Mouse (Mus musculus): ENCODE data around the gene Mrps6. TPM values are rescaled to one million over a fixed set of nuclear protein-coding genes. Genes with fewer than 3 reads are reported as not detected.

Mrps6 gene
- polyA plus RNA-seq, 1 experiment from 2014 or later, result 186 TPM

DNA sequence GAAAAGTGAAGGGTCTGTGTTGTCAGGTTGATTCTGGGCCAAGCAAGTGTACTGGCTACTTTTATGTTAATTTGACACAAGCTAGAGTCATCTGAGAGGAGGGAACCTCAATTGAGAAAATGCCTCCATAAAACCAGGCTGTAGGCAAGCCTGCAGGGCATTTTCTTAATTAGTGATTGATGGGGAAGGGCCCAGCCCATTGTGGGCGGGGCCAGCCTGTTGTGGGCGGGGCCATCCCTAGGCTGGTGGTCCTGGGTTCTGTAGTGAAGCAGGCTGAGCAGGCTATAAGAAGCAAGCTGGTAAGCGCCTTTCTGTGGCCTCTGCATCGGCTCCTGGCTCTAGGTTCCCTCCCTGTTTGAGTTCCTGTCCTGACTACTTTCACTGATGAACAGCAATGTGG is 69.2 kb downstream of the Mrps6 start:
- H3K4me3 ChIP-seq (ENCODE audit: low read depth, low read length), result no peak overlapping the region
- no peak overlapping the region for H3K9ac ChIP-seq (ENCODE audit: low read length)
- no peaks in the 10 kb centered on the region for H3K4me1 ChIP-seq (ENCODE audit: control insufficient read depth, insufficient read depth, low read length)
- ATAC-seq (no peak), DNase-seq (ENCODE audit: low spot score) (no peak)
- H3K9me3 ChIP-seq (replicated peaks; ENCODE audit: control insufficient read depth, low read length), result no peaks in the 10 kb centered on the region
- H3K4me2 ChIP-seq (ENCODE audit: low read length), result no peak overlapping the region
- H3K27me3 ChIP-seq (replicated peaks; ENCODE audit: control insufficient read depth, insufficient read depth, low read length), result no peaks in the 10 kb centered on the region
- H3K27ac ChIP-seq (ENCODE audit: low read depth, low read length), result no peak overlapping the region
- WGBS, result 60% methylated on average over 4 of the region's 4 CpGs
- no peaks in the 10 kb centered on the region for H3K36me3 ChIP-seq (ENCODE audit: control insufficient read depth, insufficient read depth, low read length)

DNA sequence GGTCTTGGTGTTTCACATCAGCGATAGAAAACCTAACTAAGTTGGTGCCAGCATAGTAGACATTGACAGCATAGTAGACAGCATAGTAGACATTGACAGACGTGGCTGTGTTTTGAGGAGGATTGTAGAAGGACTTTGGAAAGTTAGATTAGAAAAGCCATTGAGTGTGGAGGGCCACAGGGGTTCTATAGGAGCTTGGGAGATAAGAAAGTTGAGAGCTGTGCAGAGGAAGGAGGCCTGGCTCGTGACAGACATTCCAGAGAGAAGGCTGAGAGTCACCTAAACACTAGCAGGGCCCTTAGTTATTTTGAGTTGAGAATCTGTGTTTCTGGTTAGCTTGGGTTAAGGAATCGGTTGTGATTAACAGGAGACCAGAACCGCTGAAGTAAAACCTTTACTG is 69.6 kb downstream of the Mrps6 start:
- no peaks in the 10 kb centered on the region for H3K36me3 ChIP-seq (ENCODE audit: control insufficient read depth, insufficient read depth, low read length)
- H3K27ac ChIP-seq (ENCODE audit: low read depth, low read length), result no peak overlapping the region
- H3K9ac ChIP-seq (ENCODE audit: low read length), result no peak overlapping the region
- H3K4me2 ChIP-seq (ENCODE audit: low read length), result no peak overlapping the region
- H3K9me3 ChIP-seq (replicated peaks; ENCODE audit: control insufficient read depth, low read length), result no peaks in the 10 kb centered on the region
- no peaks in the 10 kb centered on the region for H3K27me3 ChIP-seq (replicated peaks; ENCODE audit: control insufficient read depth, insufficient read depth, low read length)
- H3K4me1 ChIP-seq (ENCODE audit: control insufficient read depth, insufficient read depth, low read length), result no peaks in the 10 kb centered on the region
- ATAC-seq (no peak), DNase-seq (ENCODE audit: low spot score) (no peak)
- 91% methylated on average over 5 of the region's 5 CpGs for WGBS
- H3K4me3 ChIP-seq (ENCODE audit: low read depth, low read length), result no peak overlapping the region

DNA sequence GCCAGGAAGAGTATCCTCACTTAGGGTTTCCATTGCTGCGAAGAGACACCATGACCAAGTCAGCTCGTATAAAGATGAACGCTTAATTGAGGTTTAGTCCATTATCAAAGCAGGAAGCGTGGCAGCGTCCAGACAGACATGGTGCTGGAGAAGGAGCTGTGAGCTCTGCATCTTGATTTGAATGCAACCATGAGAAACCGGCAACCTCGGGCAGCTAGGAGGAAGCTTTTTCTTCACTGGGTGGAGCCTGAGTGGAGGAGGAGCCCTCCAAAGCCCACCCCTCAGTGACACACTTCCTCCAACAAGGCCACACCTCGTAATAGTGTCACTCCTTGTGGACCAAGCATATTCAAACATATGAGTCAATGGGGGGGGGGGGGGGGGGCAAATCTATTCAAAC is 71.8 kb downstream of the Mrps6 start:
- Histone ChIP-seq H3K9ac (ENCODE audit: low read length) (no peak overlapping the region), H3K4me2 (ENCODE audit: low read length) (no peak overlapping the region), H3K27me3 (replicated peaks; ENCODE audit: control insufficient read depth, insufficient read depth, low read length) (no peaks in the 10 kb centered on the region), H3K4me1 (ENCODE audit: control insufficient read depth, insufficient read depth, low read length) (no peaks in the 10 kb centered on the region), H3K36me3 (ENCODE audit: control insufficient read depth, insufficient read depth, low read length) (no peaks in the 10 kb centered on the region), H3K9me3 (replicated peaks; ENCODE audit: control insufficient read depth, low read length) (no peaks in the 10 kb centered on the region), H3K4me3 (ENCODE audit: low read depth, low read length) (no peak overlapping the region), H3K27ac (ENCODE audit: low read depth, low read length) (no peak overlapping the region)
- no peak for DNase-seq (ENCODE audit: low spot score)
- WGBS, result 90% methylated on average over 8 of the region's 8 CpGs
- ATAC-seq, result no peak

DNA sequence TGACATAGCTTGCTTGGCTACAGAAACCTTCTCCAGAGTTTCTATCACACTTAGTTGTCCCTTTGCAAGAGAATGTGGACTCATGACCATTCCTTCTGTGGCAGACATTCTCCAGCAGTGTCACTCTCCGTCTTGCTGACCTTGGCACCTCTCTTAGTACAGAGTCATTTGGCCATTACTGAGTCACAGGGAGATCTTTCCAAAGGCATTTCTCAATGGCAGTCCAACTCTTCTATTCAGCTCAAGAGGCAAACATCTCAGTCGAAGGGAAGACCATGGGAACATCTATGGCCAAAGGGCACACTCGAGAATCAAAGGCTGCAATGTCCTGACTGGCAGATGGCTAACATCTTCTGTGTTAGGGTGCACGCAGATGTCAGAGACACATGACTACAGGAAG is 74.4 kb downstream of the Mrps6 start:
- ATAC-seq (no peak), DNase-seq (ENCODE audit: low spot score) (no peak)
- H3K27ac ChIP-seq (ENCODE audit: low read depth, low read length), result no peak overlapping the region
- H3K27me3 ChIP-seq (replicated peaks; ENCODE audit: control insufficient read depth, insufficient read depth, low read length), result no peaks in the 10 kb centered on the region
- H3K9me3 ChIP-seq (replicated peaks; ENCODE audit: control insufficient read depth, low read length), result no peaks in the 10 kb centered on the region
- 90% methylated on average over 4 of the region's 4 CpGs for whole genome bisulfite sequencing
- H3K4me3 ChIP-seq (ENCODE audit: low read depth, low read length), result no peak overlapping the region
- no peak overlapping the region for H3K9ac ChIP-seq (ENCODE audit: low read length)
- no peaks in the 10 kb centered on the region for H3K36me3 ChIP-seq (ENCODE audit: control insufficient read depth, insufficient read depth, low read length)
- H3K4me2 ChIP-seq (ENCODE audit: low read length), result no peak overlapping the region
- no peaks in the 10 kb centered on the region for H3K4me1 ChIP-seq (ENCODE audit: control insufficient read depth, insufficient read depth, low read length)

DNA sequence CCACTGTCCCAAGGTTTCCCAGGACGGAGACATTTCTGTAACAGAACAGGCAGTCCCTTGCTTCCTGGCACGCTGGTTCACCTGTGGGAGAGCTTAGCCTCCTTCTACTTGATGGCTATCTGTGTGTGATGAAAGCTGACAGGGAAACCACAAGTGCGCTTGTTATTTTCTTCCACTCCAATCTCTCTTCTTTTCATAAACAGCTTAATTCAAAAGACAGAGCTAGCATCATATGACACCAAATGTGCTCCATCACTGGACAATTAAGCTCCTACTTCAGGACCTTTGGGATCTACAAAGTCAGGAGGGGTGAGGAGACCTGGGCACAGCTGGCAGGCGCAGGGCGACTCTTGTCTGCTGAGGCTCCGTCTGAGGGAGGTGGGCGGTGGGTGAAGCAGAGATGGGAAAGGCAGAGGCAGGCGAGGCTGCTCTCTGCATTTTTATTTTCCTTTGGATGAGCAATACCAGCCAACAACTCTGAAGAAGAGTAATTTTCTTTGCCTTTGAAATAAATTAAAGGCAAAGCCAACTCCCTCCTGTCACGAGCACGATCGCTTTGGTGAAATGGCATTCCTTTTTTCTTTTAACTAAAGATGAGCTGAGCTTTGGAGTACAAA is 76.2 kb downstream of the Mrps6 start:
- Histone ChIP-seq H3K27me3 (replicated peaks; ENCODE audit: control insufficient read depth, insufficient read depth, low read length) (no peaks in the 10 kb centered on the region), H3K9me3 (replicated peaks; ENCODE audit: control insufficient read depth, low read length) (no peaks in the 10 kb centered on the region), H3K4me3 (ENCODE audit: low read depth, low read length) (no peak overlapping the region), H3K27ac (ENCODE audit: low read depth, low read length) (no peak overlapping the region), H3K9ac (ENCODE audit: low read length) (no peak overlapping the region), H3K36me3 (ENCODE audit: control insufficient read depth, insufficient read depth, low read length) (no peaks in the 10 kb centered on the region), H3K4me2 (ENCODE audit: low read length) (no peak overlapping the region), H3K4me1 (ENCODE audit: control insufficient read depth, insufficient read depth, low read length) (no peaks in the 10 kb centered on the region)
- DNase-seq (ENCODE audit: low spot score), result no peak
- no peak for ATAC-seq
- 87% methylated on average over 11 of the region's 11 CpGs for WGBS

DNA sequence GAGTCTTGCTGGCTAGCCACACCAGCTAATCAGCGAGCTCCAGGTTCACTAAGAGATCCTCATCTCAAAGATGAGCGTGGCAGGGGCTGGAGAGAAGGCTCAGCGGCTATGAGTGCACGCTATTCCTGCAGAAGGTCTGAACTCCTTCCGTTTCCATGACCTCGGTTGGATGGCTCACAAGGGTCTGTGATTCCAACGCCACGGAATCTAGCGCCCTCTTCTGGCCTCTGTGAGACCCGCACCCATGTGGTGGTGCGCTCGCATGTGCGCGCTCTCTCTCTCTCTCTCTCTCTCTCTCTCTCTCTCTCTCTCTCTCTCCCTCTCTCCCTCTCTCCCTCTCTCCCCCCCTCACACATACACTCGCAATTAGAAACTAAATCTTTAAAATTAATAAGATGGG is 78.2 kb downstream of the Mrps6 start:
- Histone ChIP-seq H3K27ac (ENCODE audit: low read depth, low read length) (no peak overlapping the region), H3K9me3 (replicated peaks; ENCODE audit: control insufficient read depth, low read length) (no peaks in the 10 kb centered on the region), H3K9ac (ENCODE audit: low read length) (no peak overlapping the region), H3K4me3 (ENCODE audit: low read depth, low read length) (no peak overlapping the region), H3K4me1 (ENCODE audit: control insufficient read depth, insufficient read depth, low read length) (0 out of 2 replicates have a peak, but pooled peaks cover 4% of the 10 kb centered on the region), H3K36me3 (ENCODE audit: control insufficient read depth, insufficient read depth, low read length) (no peaks in the 10 kb centered on the region), H3K27me3 (replicated peaks; ENCODE audit: control insufficient read depth, insufficient read depth, low read length) (no peaks in the 10 kb centered on the region), H3K4me2 (ENCODE audit: low read length) (no peak overlapping the region)
- ATAC-seq (no peak), DNase-seq (ENCODE audit: low spot score) (no peak)
- 93% methylated on average over 15 of the region's 15 CpGs for WGBS

DNA sequence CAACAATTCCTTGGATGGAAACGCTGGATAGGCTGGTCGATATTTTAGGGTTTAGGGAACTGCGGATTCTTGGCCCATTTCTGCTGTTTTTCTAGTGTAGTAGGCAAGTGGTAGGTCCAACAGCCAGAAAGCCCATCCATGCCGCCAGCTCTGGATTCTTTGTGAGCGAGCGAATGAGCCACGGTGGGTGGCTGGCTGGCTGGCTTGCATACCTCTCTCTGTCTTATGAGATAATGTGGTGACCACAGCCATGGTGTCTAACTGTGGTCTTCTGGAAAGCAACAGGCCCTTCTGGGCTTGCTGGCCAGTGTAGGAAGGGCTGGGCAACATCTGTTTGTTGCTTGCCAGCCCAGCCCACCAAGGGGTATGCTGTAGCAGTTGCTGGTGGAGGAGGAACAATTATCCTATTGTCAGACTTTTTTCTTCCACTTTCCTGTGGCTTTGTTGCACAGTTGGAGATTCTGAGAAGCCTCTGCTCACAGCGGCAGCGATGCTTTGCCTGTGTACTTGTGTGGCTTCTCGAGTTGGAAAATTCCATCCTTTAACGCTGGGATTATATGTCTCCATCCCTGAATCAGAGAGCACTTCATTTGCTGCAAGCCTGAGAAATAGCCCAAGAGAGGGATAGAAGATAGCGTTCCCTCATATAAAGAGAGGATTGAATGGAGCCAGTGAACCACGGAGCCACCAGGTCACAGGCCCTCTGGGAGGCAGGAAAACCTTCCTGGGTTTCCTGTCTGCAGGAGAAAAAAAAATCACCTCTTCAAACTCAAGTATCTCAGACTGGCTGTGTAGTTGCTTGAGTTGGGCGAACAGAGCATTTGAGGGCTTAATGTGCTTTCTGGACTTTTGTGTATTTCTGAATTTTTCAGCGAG is 81.6 kb downstream of the Mrps6 start:
- no peak overlapping the region for H3K27ac ChIP-seq (ENCODE audit: low read depth, low read length)
- 30% methylated on average over 15 of the region's 15 CpGs for WGBS
- no peak overlapping the region for H3K9ac ChIP-seq (ENCODE audit: low read length)
- H3K4me1 ChIP-seq (ENCODE audit: control insufficient read depth, insufficient read depth, low read length), result 0 out of 2 replicates have a peak, but pooled peaks cover 4% of the 10 kb centered on the region
- no peak overlapping the region for H3K4me3 ChIP-seq (ENCODE audit: low read depth, low read length)
- no peaks in the 10 kb centered on the region for H3K36me3 ChIP-seq (ENCODE audit: control insufficient read depth, insufficient read depth, low read length)
- no peak overlapping the region for H3K4me2 ChIP-seq (ENCODE audit: low read length)
- no peaks in the 10 kb centered on the region for H3K9me3 ChIP-seq (replicated peaks; ENCODE audit: control insufficient read depth, low read length)
- H3K27me3 ChIP-seq (replicated peaks; ENCODE audit: control insufficient read depth, insufficient read depth, low read length), result no peaks in the 10 kb centered on the region
- DNase-seq (ENCODE audit: low spot score) (no peak), ATAC-seq (0 out of 2 replicates have a peak, but pooled peaks have one; percentile 15)

DNA sequence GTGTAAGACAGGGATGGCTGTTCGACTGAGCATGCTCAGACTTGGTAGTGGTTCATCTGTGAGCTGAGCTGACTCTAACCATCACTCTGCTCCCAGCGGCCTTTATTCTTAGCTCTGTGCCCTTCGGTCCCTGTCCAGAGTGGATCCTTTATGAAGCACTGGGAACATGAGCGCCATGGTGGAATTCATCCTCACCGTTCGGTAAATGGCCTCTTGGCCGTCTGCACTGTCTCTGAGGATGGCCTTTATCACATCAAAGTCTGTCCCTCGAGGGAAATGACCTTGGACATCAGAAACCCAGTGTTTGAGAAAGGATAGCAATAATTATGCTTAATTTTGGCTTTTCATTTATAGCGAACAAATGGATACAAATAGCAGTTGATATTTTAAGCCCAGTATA is 82.3 kb downstream of the Mrps6 start:
- 76% methylated on average over 9 of the region's 9 CpGs for WGBS
- Histone ChIP-seq H3K4me1 (ENCODE audit: control insufficient read depth, insufficient read depth, low read length) (0 out of 2 replicates have a peak, but pooled peaks cover 4% of the 10 kb centered on the region), H3K36me3 (ENCODE audit: control insufficient read depth, insufficient read depth, low read length) (no peaks in the 10 kb centered on the region), H3K27ac (ENCODE audit: low read depth, low read length) (no peak overlapping the region), H3K9me3 (replicated peaks; ENCODE audit: control insufficient read depth, low read length) (no peaks in the 10 kb centered on the region), H3K4me2 (ENCODE audit: low read length) (no peak overlapping the region), H3K9ac (ENCODE audit: low read length) (no peak overlapping the region), H3K4me3 (ENCODE audit: low read depth, low read length) (no peak overlapping the region), H3K27me3 (replicated peaks; ENCODE audit: control insufficient read depth, insufficient read depth, low read length) (no peaks in the 10 kb centered on the region)
- no peak for DNase-seq (ENCODE audit: low spot score)
- no peak for ATAC-seq

DNA sequence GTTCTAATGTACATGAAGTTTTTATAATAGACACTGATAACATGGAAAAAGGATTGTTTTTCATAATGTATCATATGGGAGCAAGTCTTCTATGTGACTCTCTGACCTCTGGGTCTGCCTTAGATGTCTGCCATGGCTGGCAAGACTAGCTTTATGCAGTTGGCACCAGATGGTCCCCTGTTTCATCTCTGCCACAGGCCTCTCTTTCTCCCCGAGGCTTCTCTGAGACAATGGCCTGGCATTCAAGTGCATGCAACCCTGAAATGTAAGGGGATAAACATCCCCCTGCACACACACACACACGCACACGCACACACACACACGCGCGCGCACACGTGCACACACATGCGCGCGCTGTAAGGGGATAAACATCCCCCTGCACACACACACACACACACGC is 83.0 kb downstream of the Mrps6 start:
- DNase-seq (ENCODE audit: low spot score), result peak; percentile 31
- Histone ChIP-seq H3K4me2 (ENCODE audit: low read length) (no peak overlapping the region), H3K4me3 (ENCODE audit: low read depth, low read length) (no peak overlapping the region), H3K27me3 (replicated peaks; ENCODE audit: control insufficient read depth, insufficient read depth, low read length) (no peaks in the 10 kb centered on the region), H3K4me1 (ENCODE audit: control insufficient read depth, insufficient read depth, low read length) (0 out of 2 replicates have a peak, but pooled peaks cover 4% of the 10 kb centered on the region), H3K36me3 (ENCODE audit: control insufficient read depth, insufficient read depth, low read length) (no peaks in the 10 kb centered on the region), H3K9ac (ENCODE audit: low read length) (no peak overlapping the region), H3K9me3 (replicated peaks; ENCODE audit: control insufficient read depth, low read length) (no peaks in the 10 kb centered on the region), H3K27ac (ENCODE audit: low read depth, low read length) (no peak overlapping the region)
- ATAC-seq, result 0 out of 2 replicates have a peak, but pooled peaks have one; percentile 23
- WGBS, result 79% methylated on average over 12 of the region's 12 CpGs

All from forebrain, embryonic 14.5 days (tissue).